Mouse (Mus musculus) 416B (cell line): Measurements from ENCODE around the gene Fam168a.

Experiments used
- DNase-seq: peaks from one replicate; pipeline ENCODE4 v3.0.0; 2011; ENCODE audit warnings: low read depth

The Fam168a gene

GRCm38 (mm10) chr7:100780192-100780591, 73.8 kb downstream of the Fam168a start:
- DNase-seq = peak; percentile 72

DNA sequence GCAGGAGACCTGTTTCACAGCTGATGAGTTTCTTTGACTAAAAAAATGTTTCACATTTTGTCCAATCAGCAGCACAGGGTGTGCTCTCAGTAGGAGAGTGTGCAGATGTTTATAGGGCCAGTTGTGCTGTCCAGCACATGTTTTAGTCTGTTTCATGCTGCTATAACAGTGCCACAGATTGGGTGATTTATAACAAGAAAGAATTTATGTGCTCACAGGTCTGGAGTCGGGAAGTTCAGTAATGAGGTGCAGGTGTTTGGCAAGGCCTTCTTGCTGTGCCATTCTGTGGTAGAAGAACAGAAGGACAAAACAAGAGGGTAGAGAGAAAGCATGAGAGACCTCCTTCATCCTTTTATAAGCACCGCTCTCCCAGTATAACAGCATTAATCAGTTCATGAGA, 78.2 kb downstream of the Fam168a start:
- DNase-seq = no peak

GRCm38 (mm10) chr7:100785426-100785825, 79.0 kb downstream of the Fam168a start:
- DNase-seq = no peak

- peak; percentile 12 for DNase-seq
Measured at GRCm38 (mm10) chr7:100786078-100786477, 79.6 kb downstream of the Fam168a start.

DNA sequence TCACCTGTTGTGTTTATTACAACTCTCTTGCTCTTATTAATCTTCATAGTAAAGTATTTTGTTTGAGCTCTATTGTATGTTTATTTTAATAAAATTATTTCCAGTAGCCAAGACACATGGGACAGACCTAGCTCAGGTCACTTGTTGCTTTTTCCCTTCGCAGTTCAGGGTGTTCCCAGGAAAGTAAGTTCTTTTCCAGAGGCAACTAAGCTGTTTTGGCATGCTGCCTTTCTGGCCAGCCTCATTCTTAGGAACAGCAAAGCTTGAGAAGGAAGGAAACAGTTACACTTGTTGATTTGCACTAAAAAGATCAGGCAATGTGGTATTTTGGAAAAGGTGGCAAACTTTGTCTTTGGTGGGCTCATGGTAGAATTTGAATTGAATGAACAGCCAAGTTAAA, 81.9 kb downstream of the Fam168a start:
- DNase-seq = no peak

GRCm38 (mm10) chr7:100798810-100799209, 92.4 kb downstream of the Fam168a start:
- peak; percentile 64 for DNase-seq

GRCm38 (mm10) chr7:100805391-100805790, 99.0 kb downstream of the Fam168a start:
- DNase-seq = no peak

- no peak for DNase-seq
Measured at GRCm38 (mm10) chr7:100811912-100812311, 105.5 kb downstream of the Fam168a start.

DNA sequence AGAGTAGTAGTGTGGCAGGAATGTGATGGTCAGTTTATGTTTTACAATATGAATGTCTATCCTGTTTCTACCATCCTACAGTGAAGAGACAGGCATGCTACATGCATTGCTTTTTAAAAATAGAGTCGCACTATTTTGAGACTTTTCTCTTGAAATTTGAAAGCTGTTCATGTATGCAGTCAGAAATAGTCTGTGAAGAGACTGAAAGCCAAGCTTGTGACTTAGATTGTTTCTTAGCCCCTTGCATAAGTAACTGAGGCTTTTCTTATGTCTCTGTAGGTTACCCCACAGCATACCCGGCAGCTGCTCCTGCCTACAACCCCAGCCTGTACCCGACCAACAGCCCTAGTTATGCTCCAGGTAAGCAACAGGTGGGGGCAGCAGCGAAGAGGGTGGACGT, 106.2 kb downstream of the Fam168a start:
- DNase-seq = no peak

DNA sequence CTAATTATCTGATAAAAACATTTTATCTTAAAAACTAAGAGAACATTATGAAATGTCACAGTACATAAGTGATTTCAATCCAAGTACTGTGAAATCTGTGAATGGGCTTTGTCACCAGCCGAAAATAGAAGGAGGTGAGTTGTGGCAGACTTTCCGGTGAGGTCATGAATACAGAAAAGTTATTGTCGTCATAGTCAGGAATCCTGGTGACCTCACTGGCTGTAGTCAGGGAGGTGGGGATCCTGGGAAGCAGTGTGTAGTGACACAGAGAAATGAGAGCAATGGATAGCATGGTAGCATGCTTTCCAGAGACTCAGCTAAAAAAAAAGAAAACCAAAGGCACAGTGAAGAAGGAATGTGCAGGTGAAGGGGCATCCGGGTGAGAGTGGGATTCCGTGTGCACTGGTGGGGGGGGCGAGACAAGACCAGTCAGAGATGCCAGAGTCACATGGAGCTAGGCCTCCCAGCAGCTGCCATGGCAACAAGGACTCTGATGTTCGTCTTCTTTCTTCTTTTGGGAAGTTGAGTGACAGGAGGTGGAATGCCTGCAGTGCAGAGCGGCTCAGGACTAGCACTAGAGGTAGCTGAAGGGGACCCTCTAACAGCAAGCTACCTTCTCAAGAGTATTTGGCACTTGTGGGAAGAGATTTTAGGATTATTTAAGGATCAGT, 109.6 kb downstream of the Fam168a start:
- DNase-seq = no peak

DNA sequence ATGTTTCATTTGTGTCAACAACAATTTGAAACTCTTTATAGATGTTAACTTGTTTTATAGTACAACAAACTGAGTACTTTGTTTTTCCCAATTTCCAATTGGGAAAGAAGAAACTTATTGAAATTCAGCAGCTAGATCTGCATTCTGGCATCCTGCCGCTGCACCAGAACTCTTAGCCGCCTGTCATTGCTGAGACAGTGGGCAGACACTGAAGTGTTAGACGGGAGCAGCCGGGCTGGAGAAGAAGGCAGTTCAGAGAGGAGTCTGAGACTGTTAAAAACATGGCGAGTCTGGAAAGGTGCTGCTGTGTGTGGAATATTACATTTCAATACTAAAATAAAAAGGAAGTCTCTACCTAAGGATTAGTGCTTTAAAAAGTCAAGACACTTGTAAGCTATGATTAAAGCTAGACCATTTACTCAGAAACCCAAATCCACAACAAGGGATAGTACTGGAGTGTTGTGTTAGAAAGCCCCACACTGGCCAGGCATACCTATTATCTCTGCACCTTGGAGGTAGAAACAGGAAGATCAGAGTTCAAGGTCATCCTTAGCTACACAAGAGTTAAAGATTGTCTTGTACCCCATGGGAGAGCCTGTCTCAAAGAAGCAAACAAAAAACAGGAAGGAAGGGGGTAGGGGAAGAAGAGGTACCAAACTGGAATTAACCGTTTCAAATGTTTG, 110.5 kb downstream of the Fam168a start:
- DNase-seq = no peak

- DNase-seq = no peak
Measured at GRCm38 (mm10) chr7:100817442-100817760, 111.0 kb downstream of the Fam168a start.

DNA sequence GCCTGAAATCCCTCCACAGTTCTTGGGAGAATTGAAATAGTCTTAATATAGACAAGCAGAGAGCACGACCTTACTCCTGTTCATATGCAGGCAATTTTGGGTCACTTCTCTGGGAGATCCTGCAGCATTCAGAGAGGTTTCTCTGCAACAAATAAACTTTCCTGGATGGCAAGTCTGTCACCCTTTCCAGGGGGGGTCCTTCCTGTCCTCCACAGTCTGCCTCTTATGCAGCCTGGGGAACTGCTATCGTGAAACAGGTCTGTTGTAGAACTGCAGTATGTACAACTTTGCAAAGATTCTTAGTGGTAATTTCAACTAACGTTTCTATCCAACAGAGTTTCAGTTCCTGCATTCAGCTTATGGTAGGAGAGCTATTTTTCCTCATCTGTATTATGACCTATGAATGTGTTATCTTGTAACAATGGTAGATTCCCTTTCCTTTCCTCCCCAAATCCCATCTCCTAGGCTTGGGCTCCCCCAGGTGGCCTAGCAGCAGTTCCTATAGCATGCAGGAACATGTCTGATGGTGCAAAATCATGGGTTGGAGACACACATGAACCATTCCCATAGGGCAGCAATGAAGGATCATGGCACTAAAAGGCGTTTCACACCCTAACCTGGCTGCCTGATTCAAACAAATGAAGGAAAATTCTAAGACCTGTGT, 112.1 kb downstream of the Fam168a start:
- peak; percentile 23 for DNase-seq

DNA sequence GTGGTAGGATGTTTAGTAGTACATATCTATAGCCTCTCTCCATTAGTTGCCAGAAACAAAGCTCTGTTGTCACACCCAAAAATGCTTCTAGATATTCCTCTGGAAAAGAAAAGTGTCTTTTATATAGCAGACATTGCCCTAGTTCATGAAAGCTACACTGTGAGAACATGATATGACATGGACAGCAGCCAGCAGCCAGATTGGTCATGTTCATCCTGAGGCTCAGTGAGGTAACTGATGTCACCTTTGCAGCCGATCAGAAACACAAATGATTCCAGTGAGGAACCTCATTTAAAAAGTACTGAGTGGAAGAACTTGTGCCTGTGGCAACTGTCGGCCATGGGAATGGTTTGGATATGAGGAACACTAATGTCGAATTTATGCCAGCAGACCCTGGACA, 118.2 kb downstream of the Fam168a start:
- DNase-seq = no peak

DNA sequence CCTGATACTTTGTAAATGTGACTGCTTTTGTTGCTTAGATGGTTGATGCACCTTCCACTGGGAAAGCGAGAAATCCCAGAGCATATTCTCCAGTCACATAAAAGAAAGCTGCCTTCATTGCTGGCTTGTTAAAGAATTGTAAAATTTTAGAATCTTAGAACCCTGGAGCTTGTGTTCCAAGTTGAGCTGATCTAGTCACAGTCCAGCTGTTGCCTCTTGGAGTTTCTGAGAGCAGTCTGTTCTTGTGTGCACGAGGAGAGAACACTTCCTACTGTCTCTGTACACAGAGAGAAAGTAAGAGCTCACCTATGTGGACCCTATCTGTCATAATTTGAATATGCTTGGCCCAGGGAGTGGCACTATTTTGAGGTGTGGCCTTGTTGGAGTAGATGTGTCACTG, 122.1 kb downstream of the Fam168a start:
- DNase-seq = no peak

GRCm38 (mm10) chr7:100833859-100834258, 127.4 kb downstream of the Fam168a start:
- DNase-seq = no peak

GRCm38 (mm10) chr7:100835168-100835567, 128.7 kb downstream of the Fam168a start:
- DNase-seq = no peak

DNA sequence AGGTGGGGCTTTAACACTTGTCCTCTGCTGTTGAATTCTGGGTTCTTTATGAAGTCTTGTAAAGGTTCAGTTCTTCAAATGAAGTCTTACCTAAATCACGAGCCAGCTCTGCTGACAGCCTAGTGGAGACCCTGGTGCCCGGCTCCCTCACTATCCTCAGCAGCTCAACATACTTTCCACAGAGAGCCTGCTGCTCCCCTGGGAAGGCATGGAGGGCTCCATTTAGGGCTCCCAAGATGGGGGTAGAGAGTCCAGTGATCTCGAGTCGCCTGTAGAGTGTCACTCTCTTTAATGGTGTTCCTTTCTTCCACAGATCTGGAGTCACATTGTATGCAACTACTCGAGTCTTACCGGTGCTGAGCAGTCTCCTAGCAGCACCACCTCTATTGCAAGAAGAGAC, 129.3 kb downstream of the Fam168a start:
- no peak for DNase-seq

DNA sequence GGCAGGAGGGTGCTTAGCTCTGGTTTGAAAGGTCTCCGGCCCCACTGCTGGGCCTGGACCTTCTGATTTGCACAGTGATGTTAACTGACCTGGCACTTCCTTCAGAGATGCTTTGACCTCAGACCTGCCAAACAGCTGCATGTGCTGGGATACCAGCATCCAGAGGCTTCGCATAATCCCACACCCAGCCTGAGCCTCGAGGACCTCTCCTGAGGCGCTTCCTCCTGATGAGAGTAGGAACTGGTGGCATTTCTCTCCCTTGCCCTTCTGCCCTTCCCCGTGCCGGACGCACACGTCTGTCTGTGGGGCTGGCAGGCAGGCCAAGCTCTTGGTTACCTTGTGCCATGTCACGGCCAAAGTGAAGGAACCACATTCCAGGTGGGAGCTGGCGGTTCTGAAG, 130.2 kb downstream of the Fam168a start:
- no peak for DNase-seq

GRCm38 (mm10) chr7:100837701-100838100, 131.3 kb downstream of the Fam168a start:
- DNase-seq = no peak

- peak; percentile 78 for DNase-seq
Measured at GRCm38 (mm10) chr7:100839632-100840402, 133.4 kb downstream of the Fam168a start.

DNA sequence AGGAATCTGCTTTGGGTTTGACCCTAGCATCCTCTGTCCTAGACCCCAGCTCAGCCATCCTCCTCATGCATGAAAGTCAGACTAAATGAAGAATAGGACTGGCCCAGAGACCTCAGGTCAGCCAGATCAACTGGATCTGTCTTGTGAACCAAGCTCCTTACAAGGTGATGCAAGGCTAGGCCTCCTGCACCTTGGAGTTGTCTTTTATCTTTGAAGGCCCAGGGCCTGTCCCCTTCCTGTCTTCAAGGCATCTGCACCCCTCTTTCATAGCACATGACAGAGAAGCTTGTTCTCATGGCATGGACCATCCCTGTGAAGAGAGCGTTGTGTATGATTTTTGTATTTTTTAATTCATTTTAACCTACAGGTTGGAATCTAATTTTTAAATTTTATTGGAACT, 134.5 kb downstream of the Fam168a start:
- no peak for DNase-seq

DNA sequence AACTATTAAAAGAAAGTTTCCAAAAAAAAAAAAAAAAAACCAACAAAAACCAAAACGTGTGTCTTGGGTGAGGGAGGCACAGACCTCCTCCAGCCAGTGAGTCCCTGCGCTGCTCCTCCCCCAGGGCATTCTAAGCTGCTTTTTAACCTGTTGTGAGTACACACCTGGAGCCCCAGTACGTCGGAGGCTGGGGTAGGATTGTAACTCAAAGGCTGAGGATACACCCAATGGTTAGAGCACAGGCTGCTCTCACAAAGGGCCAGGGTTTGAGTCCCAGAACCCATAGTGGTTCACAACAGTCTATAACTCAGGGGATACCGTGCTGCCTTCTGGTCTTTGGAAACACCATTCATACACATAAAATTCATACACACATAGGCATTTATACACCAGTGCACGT, 135.2 kb downstream of the Fam168a start:
- no peak for DNase-seq
